ENCODE assay signal across 24 mouse cellular contexts in genomic region chr5:5695401-5695942, GRCm38 (mm10). TPM values are rescaled to one million over a fixed set of nuclear protein-coding genes. Genes with fewer than 3 reads are reported as not detected.
DNase-seq lines count a peak whose midpoint lies in the region; ATAC-seq and TF ChIP-seq lines count a peak whose summit lies in the region.
"Had no signal": no experiment of that assay in that cellular context is flagged by ENCODE, and none has a peak within 500 bp of the region (broad histone marks: within the 10 kb centered on the region; RNA-seq: fewer than 3 reads in every experiment).

No protein-coding gene starts in this region.

- H3K9ac ChIP-seq in lung, postnatal 0 days (replicated peaks; ENCODE audit: low read depth): no peak overlapping the region
- H3K9ac ChIP-seq: forebrain, postnatal 0 days; heart, embryonic 12.5 days; heart, embryonic 15.5 days; hindbrain, embryonic 13.5 days had no signal

- H3K4me3 ChIP-seq in lung, postnatal 0 days (ENCODE audit: low read depth, low read length): no peak overlapping the region
- H3K4me3 ChIP-seq: gastrocnemius, adult 2 months; heart, embryonic 12.5 days; heart, embryonic 15.5 days; hindbrain, embryonic 10.5 days; hindbrain, embryonic 13.5 days had no signal

- TF ChIP-seq CTCF in lung, postnatal 0 days (IDR thresholded peaks at IDR 0.05): no peak

- H3K4me2 ChIP-seq in lung, postnatal 0 days (replicated peaks; ENCODE audit: low read depth, low read length): no peak overlapping the region
- H3K4me2 ChIP-seq: heart, embryonic 12.5 days; hindbrain, embryonic 13.5 days had no signal

- ATAC-seq in lung, postnatal 0 days: peak; percentile 51
- ATAC-seq: forebrain, embryonic 14.5 days; forebrain, postnatal 0 days; hindbrain, embryonic 16.5 days had no signal

- peak; percentile 71 for DNase-seq in lung, postnatal 0 days (ENCODE audit: low spot score)
- DNase-seq in lung, postnatal 14 days: no peak
- DNase-seq in 3T3-L1 (ENCODE audit: low read depth, low spot score) (peak; percentile 78), NIH3T3 (ENCODE audit: low read depth) (peak; percentile 77)
- peak; percentile 30 for DNase-seq in fat pad, adult 2 months (ENCODE audit: extremely low read depth, low read depth, low spot score)
- DNase-seq in thymus, postnatal 0 days (ENCODE audit: low spot score): no peak
- DNase-seq in urinary bladder, postnatal 25 days (ENCODE audit: low spot score): no peak
- DNase-seq: adrenal gland, adult 8-10 months; adrenal gland, postnatal 25 days; cerebellum, adult 18-20 months; cerebellum, adult 9-10 months; cerebellum, postnatal 14 days; forebrain, postnatal 0 days; gastrocnemius, adult 2 months; gastrocnemius, postnatal 14 days; heart, adult 11 months; heart, postnatal 10 days; heart, postnatal 36 days had no signal

- whole genome bisulfite sequencing in lung, postnatal 0 days: 55% methylated on average over 5 of the region's 5 CpGs

- H3K4me1 ChIP-seq in lung, postnatal 0 days (ENCODE audit: insufficient read depth, low read depth, low read length): no peaks in the 10 kb centered on the region
- H3K4me1 ChIP-seq: heart, embryonic 12.5 days had no signal

- H3K9me3 ChIP-seq in lung, postnatal 0 days (ENCODE audit: low read length): no peaks in the 10 kb centered on the region
- H3K9me3 ChIP-seq: heart, embryonic 12.5 days; heart, embryonic 15.5 days; hindbrain, embryonic 10.5 days; hindbrain, embryonic 13.5 days had no signal

- H3K27me3 ChIP-seq in lung, postnatal 0 days (replicated peaks; ENCODE audit: insufficient read depth, low read length): no peaks in the 10 kb centered on the region
- H3K27me3 ChIP-seq: heart, embryonic 12.5 days; heart, embryonic 15.5 days; hindbrain, embryonic 13.5 days had no signal

- no peaks in the 10 kb centered on the region for H3K36me3 ChIP-seq in lung, postnatal 0 days (ENCODE audit: insufficient read depth, low read length)
- H3K36me3 ChIP-seq: heart, embryonic 12.5 days; heart, embryonic 15.5 days; hindbrain, embryonic 10.5 days; hindbrain, embryonic 13.5 days had no signal

- TF ChIP-seq EP300 in lung, postnatal 0 days (IDR thresholded peaks at IDR 0.05): peak; percentile 71

- no peak overlapping the region for H3K27ac ChIP-seq in lung, postnatal 0 days (ENCODE audit: low read length)
- H3K27ac ChIP-seq: gastrocnemius, adult 2 months; heart, embryonic 15.5 days; hindbrain, embryonic 10.5 days; hindbrain, embryonic 13.5 days had no signal

RNA-seq across cellular contexts. Expression of gene Steap2, which starts 1.1 kb away (rescaled TPM):
- polyA plus RNA-seq in lung, postnatal 0 days (2015; fragmentation: Nextera tagmentation; extraction: Ambion mirVana): 5.2 and 6.2 TPM in 2 replicates
- polyA plus RNA-seq in thymus, postnatal 0 days (2015; fragmentation: Nextera tagmentation; extraction: Ambion mirVana): 0.49 and 0.57 TPM in 2 replicates

RNA-seq across cellular contexts. Expression of gene Cfap69, which starts 31.4 kb away (rescaled TPM):
- polyA plus RNA-seq in lung, postnatal 0 days (2015; fragmentation: Nextera tagmentation; extraction: Ambion mirVana): 8.9 and 9.6 TPM in 2 replicates
- polyA plus RNA-seq in thymus, postnatal 0 days (2015; fragmentation: Nextera tagmentation; extraction: Ambion mirVana): 0.27 and 0.85 TPM in 2 replicates

RNA-seq across cellular contexts. Expression of gene Steap1, which starts 53.7 kb away (rescaled TPM):
- polyA plus RNA-seq in lung, postnatal 0 days (2015; fragmentation: Nextera tagmentation; extraction: Ambion mirVana): 4.0 and 4.1 TPM in 2 replicates
- 0.73 and 0.77 TPM in 2 replicates for polyA plus RNA-seq in thymus, postnatal 0 days (2015; fragmentation: Nextera tagmentation; extraction: Ambion mirVana)

Comparison
In these comparisons a context has a peak if more than half of its experiments do, and no peak if none do; other contexts are left out.
1. DNase-seq: peak in lung, postnatal 0 days (single experiment), 3T3-L1 (single experiment), NIH3T3 (single experiment) and fat pad, adult 2 months (single experiment); none in lung, postnatal 14 days (single experiment), thymus, postnatal 0 days (single experiment) and urinary bladder, postnatal 25 days (single experiment).